Comparison of ENCODE assay signal across 15 mouse cellular contexts in the genomic region with DNA sequence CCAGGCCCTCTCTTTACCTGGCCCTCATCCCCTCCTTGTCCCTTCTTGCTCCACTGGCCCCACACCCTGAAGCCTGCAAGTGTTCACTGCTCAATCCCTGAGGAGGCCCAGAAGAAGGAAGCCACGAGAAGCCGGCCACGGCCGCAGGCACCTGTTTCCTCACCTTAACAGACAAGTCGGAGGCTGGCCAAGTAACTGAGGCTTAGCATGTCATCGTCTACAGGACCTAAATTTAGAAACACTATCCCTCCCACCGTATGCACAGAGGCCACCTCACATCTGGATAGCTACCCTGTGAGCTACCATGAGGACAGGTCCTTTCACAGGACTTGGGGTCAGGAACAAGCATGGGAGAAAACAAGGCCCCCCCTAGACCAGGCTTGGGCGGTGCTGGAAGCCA. TPM values are rescaled to one million over a fixed set of nuclear protein-coding genes. Genes with fewer than 3 reads are reported as not detected.
DNase-seq lines count a peak whose midpoint lies in the region; ATAC-seq lines count a peak whose summit lies in the region.
"Had no signal": no experiment of that assay in that cellular context is flagged by ENCODE, and none has a peak within 500 bp of the region (broad histone marks: within the 10 kb centered on the region; RNA-seq: fewer than 3 reads in every experiment).

No protein-coding gene starts in this region.

- no peak overlapping the region for H3K4me3 ChIP-seq in liver, embryonic 12.5 days
- H3K4me3 ChIP-seq: heart, embryonic 12.5 days; hindbrain, embryonic 12.5 days had no signal

- ATAC-seq in common myeloid progenitor, adult 5-6 weeks (replicated peaks; ENCODE audit: low read depth, poor library complexity, severe bottlenecking) = 0 out of 2 replicates have a peak, but pooled peaks have one; percentile 1
- no peak for ATAC-seq in liver, embryonic 12.5 days
- ATAC-seq: forebrain, postnatal 0 days; midbrain, embryonic 16.5 days had no signal

- 55% methylated on average over 8 of the region's 8 CpGs for WGBS in liver, embryonic 12.5 days (ENCODE audit: insufficient replicate concordance)

- H3K4me1 ChIP-seq in liver, embryonic 12.5 days = peaks cover 46% of the 10 kb centered on the region
- H3K4me1 ChIP-seq: hindbrain, embryonic 12.5 days had no signal

- H3K9me3 ChIP-seq in liver, embryonic 12.5 days (replicated peaks) = no peaks in the 10 kb centered on the region
- H3K9me3 ChIP-seq: heart, embryonic 12.5 days; hindbrain, embryonic 12.5 days had no signal

- H3K9ac ChIP-seq in liver, embryonic 12.5 days = no peak overlapping the region
- H3K9ac ChIP-seq: forebrain, postnatal 0 days; heart, embryonic 12.5 days; hindbrain, embryonic 12.5 days had no signal

- peak; percentile 37 for DNase-seq in testis, postnatal 10 days (ENCODE audit: low spot score)
- DNase-seq in testis, postnatal 14 days (ENCODE audit: low spot score) = no peak
- peak; percentile 38 for DNase-seq in splenic B cell, adult 2 months (ENCODE audit: low read depth, low spot score)
- DNase-seq in adrenal gland, postnatal 36 days = no peak
- no peak for DNase-seq in yolk sac, embryonic 10.5 days (ENCODE audit: low spot score)
- DNase-seq: cerebellum, postnatal 25 days; forebrain, postnatal 0 days; kidney, adult 2 months; lung, adult 2 months had no signal

- H3K4me2 ChIP-seq in liver, embryonic 12.5 days = no peak overlapping the region
- H3K4me2 ChIP-seq: heart, embryonic 12.5 days; hindbrain, embryonic 12.5 days had no signal

- H3K27me3 ChIP-seq in liver, embryonic 12.5 days (replicated peaks) = no peaks in the 10 kb centered on the region
- H3K27me3 ChIP-seq in splenic B cell, adult 2 months (ENCODE audit: control insufficient read depth, insufficient read depth, low read length, poor library complexity, severe bottlenecking) = no peaks in the 10 kb centered on the region
- H3K27me3 ChIP-seq: CH12.LX; heart, embryonic 12.5 days; hindbrain, embryonic 12.5 days had no signal

- no peaks in the 10 kb centered on the region for H3K36me3 ChIP-seq in liver, embryonic 12.5 days
- H3K36me3 ChIP-seq in splenic B cell, adult 2 months (ENCODE audit: control insufficient read depth, insufficient read depth, low read length, poor library complexity, severe bottlenecking) = no peaks in the 10 kb centered on the region
- H3K36me3 ChIP-seq: heart, embryonic 12.5 days; hindbrain, embryonic 12.5 days had no signal

- H3K27ac ChIP-seq in liver, embryonic 12.5 days = peak overlapping the region; percentile 50; the same call in 1 of the 2 replicates
- H3K27ac ChIP-seq: hindbrain, embryonic 12.5 days had no signal

RNA-seq across cellular contexts. Expression of a gene that starts 44.1 kb away (rescaled TPM):
- total RNA-seq in common myeloid progenitor, adult 5-6 weeks (2017) = 8.1 and 14.0 TPM in 2 replicates
- 15.0 and 15.8 TPM in 2 replicates for polyA plus RNA-seq in liver, embryonic 12.5 days (2016; fragmentation: Nextera tagmentation; extraction: Ambion mirVana)
- total RNA-seq in adrenal gland, postnatal 36 days (2021) = 10 to 100 TPM; 21.9 to 23.5 TPM

Comparison
In these comparisons a context has a peak if more than half of its experiments do, and no peak if none do; other contexts are left out.
1. DNase-seq: peak in testis, postnatal 10 days (single experiment) and splenic B cell, adult 2 months (single experiment); none in testis, postnatal 14 days (single experiment), adrenal gland, postnatal 36 days (0 of 2) and yolk sac, embryonic 10.5 days (single experiment).